Mouse (Mus musculus) kidney, postnatal 0 days (tissue): ENCODE measurements around the gene Slc13a4. TPM values are rescaled to one million over a fixed set of nuclear protein-coding genes. Genes with fewer than 3 reads are reported as not detected.

Experiments
- ATAC-seq: fragments of 200-750 bp; cut with Nextera tagmentation; replicated peaks from 2 replicates; pipeline ENCODE4 v1.8.0; 2017; ENCODE audit warnings: low read depth, moderate number of reproducible peaks, moderate TSS enrichment, moderate library complexity; ENCODE audit not compliant: low FRiP score
- DNase-seq: peaks from one replicate; pipeline ENCODE4 v3.0.0-alpha.2; 2016; ENCODE audit warnings: low spot score
- H3K27ac ChIP-seq: fragments of 300-500 bp; sonication (generic); 2 replicates; pipeline ENCODE4 v1.5.1; 2014; ENCODE audit warnings: mild to moderate bottlenecking
- H3K27me3 ChIP-seq: fragments of 300-500 bp; sonication (generic); 2 replicates; pipeline ENCODE4 v1.6.1; 2014; ENCODE audit warnings: low read length, mixed read lengths; ENCODE audit not compliant: insufficient read depth
- H3K36me3 ChIP-seq: fragments of 300-500 bp; sonication (generic); 2 replicates; pipeline ENCODE4 v1.6.1; 2014; ENCODE audit warnings: low read length, mixed read lengths; ENCODE audit not compliant: insufficient read depth
- H3K4me1 ChIP-seq: fragments of 300-500 bp; sonication (generic); replicated peaks from 2 replicates; pipeline ENCODE4 v1.6.1; 2014; ENCODE audit warnings: antibody characterized with exemption, low read length, mixed read lengths; ENCODE audit not compliant: insufficient read depth
- H3K4me2 ChIP-seq: fragments of 300-500 bp; sonication (generic); 2 replicates; pipeline ENCODE4 v1.6.1; 2014; ENCODE audit warnings: mild to moderate bottlenecking, low read length, moderate library complexity, mixed read lengths
- H3K4me3 ChIP-seq: fragments of 300-500 bp; sonication (generic); replicated peaks from 2 replicates; pipeline ENCODE4 v1.5.1; 2014; ENCODE audit warnings: low read depth, low read length
- H3K9ac ChIP-seq: fragments of 300-500 bp; sonication (generic); 2 replicates; pipeline ENCODE4 v1.6.1; 2014; ENCODE audit warnings: low read depth, low read length
- H3K9me3 ChIP-seq: fragments of 300-500 bp; sonication (generic); replicated peaks from 2 replicates; pipeline ENCODE4 v1.6.1; 2016; ENCODE audit warnings: low read length, inconsistent platforms, mixed read lengths
- CTCF ChIP-seq: IDR thresholded peaks from 2 replicates; pipeline ENCODE4 v1.5.1; 2016; ENCODE audit warnings: antibody characterized with exemption, low read depth, mild to moderate bottlenecking, moderate library complexity
- WGBS: fragments of 180-500 bp; shearing (Covaris S2); extraction: QIAGEN DNeasy Blood & Tissue Kit; methylation state at CpG from one replicate; pipeline ENCODE4 v1.1.7; 2014; 5-methylcytosine and 5-hydroxymethylcytosine counted together
- polyA plus RNA-seq: library from polyadenylated mRNA; unstranded; fragments of >200 nt; fragmentation: Nextera tagmentation; extraction: Ambion mirVana; gene quantifications from 2 replicates; pipeline ENCODE4 v1.2.1, GENCODE M21; 2015

Gene Slc13a4
- polyA plus RNA-seq, 1 experiment from 2014 or later, result 0.30 TPM

- DNase-seq (peak; percentile 87), ATAC-seq (peak; percentile 75)
- H3K9me3 ChIP-seq, result no peaks in the 10 kb centered on the region
- WGBS, result 13% methylated on average over 7 of the region's 7 CpGs
- TF ChIP-seq CTCF, result no peak
- H3K4me2 ChIP-seq, result no peak overlapping the region
- H3K27me3 ChIP-seq, result no peaks in the 10 kb centered on the region
- H3K36me3 ChIP-seq, result no peaks in the 10 kb centered on the region
- H3K9ac ChIP-seq, result no peak overlapping the region
- no peaks in the 10 kb centered on the region for H3K4me1 ChIP-seq
- no peak overlapping the region for H3K4me3 ChIP-seq
- no peak overlapping the region for H3K27ac ChIP-seq
Measured at GRCm38 (mm10) chr6:35349784-35350183, 41.9 kb upstream of the Slc13a4 start.

- no peaks in the 10 kb centered on the region for H3K27me3 ChIP-seq
- TF ChIP-seq CTCF, result no peak
Measured at GRCm38 (mm10) chr6:35338640-35339039, 30.7 kb upstream of the Slc13a4 start.

GRCm38 (mm10) chr6:35337836-35338235, 29.9 kb upstream of the Slc13a4 start:
- ATAC-seq, result no peak
- H3K9ac ChIP-seq, result no peak overlapping the region
- no peaks in the 10 kb centered on the region for H3K36me3 ChIP-seq
- WGBS, result 75% methylated on average over 8 of the region's 8 CpGs
- no peak overlapping the region for H3K27ac ChIP-seq
- H3K9me3 ChIP-seq, result no peaks in the 10 kb centered on the region
- TF ChIP-seq CTCF, result no peak
- H3K4me3 ChIP-seq, result no peak overlapping the region
- H3K4me2 ChIP-seq, result no peak overlapping the region
- no peaks in the 10 kb centered on the region for H3K4me1 ChIP-seq
- H3K27me3 ChIP-seq, result no peaks in the 10 kb centered on the region
- DNase-seq, result no peak

More at GRCm38 (mm10) chr6:35338640-35339039, 30.7 kb upstream of the Slc13a4 start:
- no peak overlapping the region for H3K4me2 ChIP-seq
- DNase-seq, result no peak
- H3K4me1 ChIP-seq, result no peaks in the 10 kb centered on the region
- WGBS, result 27% methylated on average over 3 of the region's 3 CpGs
- H3K9ac ChIP-seq, result no peak overlapping the region
- ATAC-seq, result no peak
- H3K4me3 ChIP-seq, result no peak overlapping the region
- H3K9me3 ChIP-seq, result no peaks in the 10 kb centered on the region
- H3K36me3 ChIP-seq, result no peaks in the 10 kb centered on the region
- no peak overlapping the region for H3K27ac ChIP-seq

- H3K27ac ChIP-seq, result no peak overlapping the region
- H3K4me3 ChIP-seq, result no peak overlapping the region
- no peaks in the 10 kb centered on the region for H3K27me3 ChIP-seq
- no peak overlapping the region for H3K4me2 ChIP-seq
- no peaks in the 10 kb centered on the region for H3K4me1 ChIP-seq
- peak; percentile 14 for DNase-seq
- 41% methylated on average over 5 of the region's 5 CpGs for WGBS
- no peak for ATAC-seq
- no peak overlapping the region for H3K9ac ChIP-seq
- H3K9me3 ChIP-seq, result no peaks in the 10 kb centered on the region
- TF ChIP-seq CTCF, result no peak
- H3K36me3 ChIP-seq, result no peaks in the 10 kb centered on the region
Measured at GRCm38 (mm10) chr6:35335452-35335851, 27.5 kb upstream of the Slc13a4 start.

GRCm38 (mm10) chr6:35334278-35334677, 26.3 kb upstream of the Slc13a4 start:
- no peaks in the 10 kb centered on the region for H3K36me3 ChIP-seq
- no peaks in the 10 kb centered on the region for H3K27me3 ChIP-seq
- no peak overlapping the region for H3K4me2 ChIP-seq
- no peak overlapping the region for H3K4me3 ChIP-seq
- no peak overlapping the region for H3K27ac ChIP-seq
- no peaks in the 10 kb centered on the region for H3K4me1 ChIP-seq
- DNase-seq, result no peak
- ATAC-seq, result no peak
- 83% methylated on average over 4 of the region's 4 CpGs for WGBS
- H3K9me3 ChIP-seq, result no peaks in the 10 kb centered on the region
- no peak overlapping the region for H3K9ac ChIP-seq
- TF ChIP-seq CTCF, result peak; percentile 44; the same call in 1 of the 2 replicates

GRCm38 (mm10) chr6:35333632-35334031, 25.7 kb upstream of the Slc13a4 start:
- DNase-seq (no peak), ATAC-seq (no peak)
- Histone ChIP-seq H3K27me3 (no peaks in the 10 kb centered on the region), H3K9me3 (no peaks in the 10 kb centered on the region), H3K4me2 (no peak overlapping the region), H3K36me3 (no peaks in the 10 kb centered on the region), H3K4me1 (no peaks in the 10 kb centered on the region), H3K9ac (no peak overlapping the region), H3K27ac (no peak overlapping the region), H3K4me3 (no peak overlapping the region)
- TF ChIP-seq CTCF, result no peak
- WGBS, result 51% methylated on average over 3 of the region's 3 CpGs

- Histone ChIP-seq H3K4me3 (no peak overlapping the region), H3K27ac (no peak overlapping the region), H3K27me3 (no peaks in the 10 kb centered on the region), H3K9me3 (no peaks in the 10 kb centered on the region), H3K4me1 (no peaks in the 10 kb centered on the region), H3K36me3 (no peaks in the 10 kb centered on the region), H3K4me2 (no peak overlapping the region), H3K9ac (no peak overlapping the region)
- ATAC-seq (no peak; the same call in 1 of the 2 replicates), DNase-seq (peak; percentile 23)
- 42% methylated on average over 6 of the region's 6 CpGs for WGBS
- TF ChIP-seq CTCF, result no peak
Measured at GRCm38 (mm10) chr6:35330834-35331233, 22.9 kb upstream of the Slc13a4 start.
